Mouse (Mus musculus) heart, postnatal 0 days (tissue): ENCODE data around the gene Dpp9.

Experiments used
- CTCF ChIP-seq: IDR thresholded peaks from 2 replicates; pipeline ENCODE4 v1.5.1; 2016; ENCODE audit warnings: antibody characterized with exemption, control low read depth, low read depth
- EP300 ChIP-seq: IDR thresholded peaks from 2 replicates; pipeline ENCODE4 v1.6.1; 2016; ENCODE audit warnings: antibody characterized with exemption, low read depth

DNA sequence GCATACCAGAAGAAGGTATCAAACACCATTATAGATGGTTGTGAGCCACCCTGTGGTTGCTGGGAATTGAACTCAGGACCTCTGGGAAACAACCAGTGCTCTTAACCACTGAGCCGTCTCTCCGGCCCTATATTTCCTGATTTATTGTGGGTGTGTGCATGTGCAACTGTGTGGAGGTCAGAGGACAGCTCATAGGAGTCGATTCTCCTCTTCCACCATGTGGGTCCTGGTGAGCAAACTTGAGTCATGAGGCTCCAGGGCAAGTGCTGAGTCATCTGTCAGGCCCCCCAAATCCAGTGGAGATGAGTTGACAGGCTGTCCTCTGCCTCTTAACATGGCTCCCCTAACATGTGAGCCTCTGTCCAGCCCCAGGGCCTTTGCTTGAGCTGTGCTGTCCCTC lies 47.2 kb upstream of the Dpp9 start:
- no peak for TF ChIP-seq CTCF
- no peak for TF ChIP-seq EP300
